Mouse (Mus musculus): ENCODE measurements around the gene H3f3b. TPM values are rescaled to one million over a fixed set of nuclear protein-coding genes. Genes with fewer than 3 reads are reported as not detected.

H3f3b gene
- polyA plus RNA-seq (2017; shearing (Covaris generic)), result 2,052 TPM

DNA sequence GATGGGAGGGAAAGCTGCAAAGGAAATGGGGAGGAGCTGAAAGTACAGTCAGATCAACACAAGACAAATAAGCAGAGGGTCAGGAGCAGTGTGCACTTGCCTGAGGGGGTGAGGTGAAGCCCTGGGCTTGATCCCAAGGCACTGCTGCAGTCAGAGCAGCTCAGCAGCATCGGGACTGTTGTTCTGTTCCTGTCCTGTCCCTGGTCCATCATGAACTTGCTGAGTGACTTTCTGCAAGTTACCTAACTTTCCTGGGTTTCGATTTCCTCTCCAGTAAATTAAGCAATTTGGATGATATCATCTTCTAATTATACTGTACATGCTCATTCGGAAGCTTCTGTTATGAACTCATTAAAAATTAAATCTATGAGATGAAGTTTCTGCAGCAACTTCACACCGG lies at the start of gene H3f3b:
TSS of gene H3f3b (minus strand) at position 207 of the 400 bp plus-strand sequence.

DNA sequence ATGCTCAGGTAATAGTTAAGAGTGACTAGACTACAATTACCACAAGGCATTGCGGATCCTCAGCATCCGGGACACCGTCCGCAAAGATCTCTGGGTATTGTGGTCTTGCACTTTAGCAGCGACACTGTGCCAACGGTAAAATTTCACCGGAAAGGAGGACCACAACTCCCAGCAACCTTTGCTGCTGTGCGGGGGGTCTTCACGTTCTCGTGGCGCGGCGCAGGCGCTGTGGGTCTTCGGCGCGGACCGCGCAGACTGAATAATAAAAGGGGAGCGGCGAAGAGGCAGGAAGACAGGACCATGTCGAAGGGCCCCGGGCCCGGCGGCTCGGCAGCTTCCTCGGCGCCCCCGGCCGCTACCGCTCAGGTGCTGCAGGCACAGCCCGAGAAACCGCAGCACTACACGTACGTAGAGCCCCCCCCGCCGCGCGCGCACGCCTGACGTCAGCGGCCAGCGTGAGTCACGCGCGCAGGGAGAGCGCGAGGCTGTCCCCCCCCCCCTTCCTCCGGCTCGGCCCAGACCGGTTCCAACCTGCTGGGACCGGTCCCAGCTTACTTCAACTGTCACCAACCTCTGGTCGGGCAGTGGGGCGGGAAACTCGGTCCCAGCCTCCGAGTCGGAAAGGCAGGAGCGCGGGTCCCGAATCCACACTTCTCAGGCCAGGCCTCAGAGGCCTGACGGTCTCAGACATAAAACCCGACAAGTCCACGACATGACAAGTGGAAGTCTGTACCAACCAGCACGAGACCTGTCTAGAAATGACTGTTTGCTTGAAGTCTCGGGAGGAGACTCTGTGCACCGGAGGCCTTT lies 2.5 kb upstream of the H3f3b start, which contains the start of gene Unk:
TSS of gene Unk (plus strand) at position 235 of the 810 bp plus-strand sequence.

DNA sequence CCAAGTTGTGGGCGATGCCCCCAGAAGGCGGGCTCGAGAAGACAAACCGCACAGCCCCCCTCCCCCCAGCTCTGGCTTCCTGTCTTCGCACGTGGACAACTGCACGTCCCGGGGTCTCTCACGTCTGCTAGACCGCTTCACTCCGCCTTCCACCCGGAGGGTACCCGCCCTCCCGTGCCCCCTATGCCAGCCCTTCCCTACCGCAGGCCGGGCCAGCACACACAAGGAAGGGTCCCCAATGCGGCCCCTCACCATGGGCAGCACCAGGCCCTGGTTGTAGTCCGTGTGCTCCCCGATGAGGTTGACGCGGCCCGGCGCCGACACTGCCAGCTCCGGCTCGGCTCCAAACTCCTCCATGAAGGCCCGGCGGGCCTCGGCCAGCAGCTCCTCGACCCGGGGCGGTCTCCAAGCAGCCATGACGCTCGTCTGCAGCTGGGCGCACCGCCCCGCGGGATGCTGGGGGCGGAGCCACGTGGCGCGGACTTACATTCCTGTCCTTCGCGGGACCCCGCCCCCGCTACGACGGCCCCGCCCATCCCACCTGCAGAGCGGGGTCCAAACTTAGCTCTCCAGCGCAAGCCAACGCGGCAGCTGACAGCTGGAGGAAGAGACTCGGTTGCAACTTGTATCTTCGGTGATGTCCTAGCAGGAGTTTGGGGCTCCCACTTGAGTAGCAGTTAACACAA lies 15.4 kb downstream of the H3f3b start, which contains the start of gene Galk1:
TSS of gene Galk1 (minus strand) at position 458 of the 686 bp plus-strand sequence.

DNA sequence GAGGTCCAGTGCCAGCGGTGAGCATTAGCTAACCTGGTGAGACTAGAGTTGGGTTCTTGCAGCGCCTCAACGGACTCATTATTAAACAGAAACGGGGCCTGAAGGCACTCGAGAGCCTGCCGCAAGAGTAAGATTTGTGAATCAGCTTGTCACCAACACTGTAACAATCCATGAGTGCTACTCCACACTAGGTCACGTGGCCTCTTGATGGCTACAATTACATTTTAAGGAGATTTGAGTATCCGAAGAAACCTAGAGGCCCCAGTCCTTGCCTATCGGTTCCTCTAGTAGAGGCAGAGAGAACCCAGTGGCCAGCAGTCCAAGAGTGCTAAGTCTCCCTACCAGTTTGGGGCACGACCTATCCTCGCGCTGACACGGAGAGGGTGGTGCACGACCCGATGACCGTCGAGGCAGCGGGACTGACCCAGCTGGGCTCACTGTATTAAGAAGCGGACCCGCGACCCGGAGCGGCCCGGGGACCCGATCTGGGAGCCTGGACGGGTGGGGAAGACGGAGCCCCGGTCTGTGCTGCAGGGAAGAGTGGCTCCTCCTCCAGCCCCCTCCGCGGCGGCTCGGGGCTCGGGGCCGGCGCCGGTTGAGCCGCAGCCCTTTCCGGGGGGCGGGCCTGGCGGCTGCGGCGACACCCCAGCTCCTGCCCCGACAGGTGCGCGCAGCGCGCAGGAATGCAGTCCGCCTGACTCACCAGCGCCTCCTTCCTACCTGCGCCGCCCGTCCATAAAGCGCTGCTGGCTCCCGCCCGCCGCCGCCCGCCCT lies 53.3 kb downstream of the H3f3b start, which contains the start of gene Itgb4:
TSS of gene Itgb4 (plus strand) at position 401 of the 774 bp plus-strand sequence.

Other genes starting within 250 kb of the H3f3b start
- 1.9 TPM for gene Caskin2, start 214.3 kb downstream of the H3f3b start, polyA plus RNA-seq (2017; shearing (Covaris generic))
- 23.9 TPM for gene Tsen54, start 213.2 kb downstream of the H3f3b start, polyA plus RNA-seq (2017; shearing (Covaris generic))
- gene Llgl2, start 203.9 kb downstream of the H3f3b start, polyA plus RNA-seq (2017; shearing (Covaris generic)), result 29.2 TPM
- gene Myo15b, start 169.6 kb downstream of the H3f3b start, polyA plus RNA-seq (2017; shearing (Covaris generic)), result 0.07 TPM
- gene Smim5, start 128.0 kb downstream of the H3f3b start, polyA plus RNA-seq (2017; shearing (Covaris generic)), result 0.60 TPM
- gene Smim6, start 115.9 kb downstream of the H3f3b start, polyA plus RNA-seq (2017; shearing (Covaris generic)), result 0.52 TPM
- 30.1 TPM for gene Sap30bp, start 94.7 kb downstream of the H3f3b start, polyA plus RNA-seq (2017; shearing (Covaris generic))
- 9.4 TPM for gene Recql5, start 94.5 kb downstream of the H3f3b start, polyA plus RNA-seq (2017; shearing (Covaris generic))
- not detected for gene Itgb4, start 53.3 kb downstream of the H3f3b start, polyA plus RNA-seq (2017; shearing (Covaris generic))
- 16.1 TPM for gene Galk1, start 15.2 kb downstream of the H3f3b start, polyA plus RNA-seq (2017; shearing (Covaris generic))
- 35.8 TPM for gene Unk, start 2.4 kb upstream of the H3f3b start, polyA plus RNA-seq (2017; shearing (Covaris generic))
- gene Unc13d, start 50.0 kb upstream of the H3f3b start, polyA plus RNA-seq (2017; shearing (Covaris generic)), result 80.3 TPM
- 312 TPM for gene Wbp2, start 59.0 kb upstream of the H3f3b start, polyA plus RNA-seq (2017; shearing (Covaris generic))
- 0.50 TPM for gene Trim47, start 99.2 kb upstream of the H3f3b start, polyA plus RNA-seq (2017; shearing (Covaris generic))
- 12.1 TPM for gene Trim65, start 103.2 kb upstream of the H3f3b start, polyA plus RNA-seq (2017; shearing (Covaris generic))
- 73.9 TPM for gene Mrpl38, start 110.9 kb upstream of the H3f3b start, polyA plus RNA-seq (2017; shearing (Covaris generic))
- gene Fbf1, start 140.2 kb upstream of the H3f3b start, polyA plus RNA-seq (2017; shearing (Covaris generic)), result 6.1 TPM
- gene Ten1, start 170.9 kb upstream of the H3f3b start, polyA plus RNA-seq (2017; shearing (Covaris generic)), result 27.9 TPM
- 20.6 TPM for gene Acox1, start 171.1 kb upstream of the H3f3b start, polyA plus RNA-seq (2017; shearing (Covaris generic))
- gene Evpl, start 210.1 kb upstream of the H3f3b start, polyA plus RNA-seq (2017; shearing (Covaris generic)), result 0.10 TPM
- 60.8 TPM for gene Srp68, start 246.3 kb upstream of the H3f3b start, polyA plus RNA-seq (2017; shearing (Covaris generic))